Mouse (Mus musculus) bone marrow macrophage, adult 2 months (primary cell): ENCODE results near the gene Irgm1.

Experiments
- CTCF ChIP-seq: IDR thresholded peaks from 2 replicates; pipeline ENCODE4 v1.5.1; 2012; ENCODE audit warnings: low read depth, mild to moderate bottlenecking, low read length, moderate library complexity
- POLR2A ChIP-seq: IDR thresholded peaks from 2 replicates; pipeline ENCODE4 v1.6.1; 2012; ENCODE audit warnings: mild to moderate bottlenecking, low read depth, low read length, borderline replicate concordance

DNA sequence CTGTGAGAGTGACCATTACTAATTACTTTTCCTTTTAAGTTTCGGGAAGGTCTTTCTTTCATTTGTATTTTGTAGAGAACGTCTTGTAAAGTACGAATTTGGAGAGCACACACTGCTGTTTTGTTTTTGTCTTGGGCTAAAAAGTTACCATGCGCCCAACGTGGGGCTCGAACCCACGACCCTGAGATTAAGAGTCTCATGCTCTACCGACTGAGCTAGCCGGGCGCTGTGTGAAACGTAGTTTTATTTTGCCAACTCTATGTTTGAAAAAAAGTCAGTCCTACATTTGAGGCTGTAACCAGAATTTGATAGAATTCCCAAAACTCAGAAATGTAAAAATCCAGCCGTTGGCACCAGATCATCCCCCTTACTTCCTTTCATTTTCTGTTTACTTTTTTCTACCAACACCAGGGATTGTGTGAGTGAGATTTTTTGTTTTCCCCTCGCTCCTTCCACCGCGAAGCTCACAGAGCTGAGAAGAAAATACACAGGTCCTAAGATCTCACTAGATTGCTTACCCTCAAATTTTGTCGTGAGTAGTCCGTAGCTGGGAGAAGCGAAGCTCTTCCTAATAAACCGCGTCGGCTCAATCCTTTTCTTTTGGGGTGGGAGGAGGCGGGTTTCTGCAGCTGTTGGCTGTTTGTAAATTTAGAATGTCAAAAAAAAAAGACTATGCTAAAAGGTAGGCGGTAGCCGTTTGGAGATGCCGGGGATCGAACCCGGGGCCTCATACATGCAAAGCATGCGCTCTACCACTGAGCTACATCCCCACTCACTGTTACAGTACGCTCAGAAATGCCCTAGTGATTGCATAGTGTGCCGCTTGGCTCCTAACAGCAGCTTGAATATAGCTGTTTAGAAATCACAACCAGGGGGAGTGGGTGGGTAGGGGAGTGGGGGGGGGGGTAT lies 37.5 kb downstream of the Irgm1 start:
- TF ChIP-seq CTCF (no peak), POLR2A (no peak)
